ENCODE assay signal across 8 mouse cellular contexts in genomic region chr5:30949654-30950326, GRCm38 (mm10). TPM values are rescaled to one million over a fixed set of nuclear protein-coding genes. Genes with fewer than 3 reads are reported as not detected.
DNase-seq lines count a peak whose midpoint lies in the region.

No protein-coding gene starts in this region.

- DNase-seq in adrenal gland, adult (ENCODE audit: inconsistent age in 2 of 2, low spot score in 1 of 2): peak; percentile 95 to 97
- peak; percentile 94 for DNase-seq in embryo, embryonic 10 days (ENCODE audit: low spot score)
- DNase-seq in gastrocnemius, postnatal 10 days: peak; percentile 90
- peak; percentile 94 for DNase-seq in induced T-regulatory cell, adult 2 months (ENCODE audit: low read depth)
- peak; percentile 85 to 92 for DNase-seq in left cerebral cortex, adult 9 months (ENCODE audit: low spot score in 2 of 2)
- peak; percentile 97 for DNase-seq in right cerebral cortex, postnatal 10 days (ENCODE audit: low spot score in 2 of 2)
- peak; percentile 91 for DNase-seq in urinary bladder, postnatal 14 days (ENCODE audit: low spot score)

- no peaks in the 10 kb centered on the region for H3K9me3 ChIP-seq in megakaryocyte, embryonic 14.5 days

- peaks cover 19% of the 10 kb centered on the region for H3K27me3 ChIP-seq in megakaryocyte, embryonic 14.5 days (replicated peaks)

- H3K4me3 ChIP-seq in megakaryocyte, embryonic 14.5 days (replicated peaks): peak overlapping the region; percentile 96

- H3K4me1 ChIP-seq in megakaryocyte, embryonic 14.5 days: peaks cover 57% of the 10 kb centered on the region

- peaks cover 33% of the 10 kb centered on the region for H3K36me3 ChIP-seq in megakaryocyte, embryonic 14.5 days (replicated peaks; ENCODE audit: low read length)

RNA-seq across cellular contexts. Expression of gene Cgref1, which starts 4.4 kb away (rescaled TPM):
- total RNA-seq in gastrocnemius, postnatal 10 days (2021): 10 to 100 TPM in 1 of 2 experiments, 1 to 10 TPM in 1; 8.5 to 15.3 TPM
- polyA plus RNA-seq in megakaryocyte, embryonic 14.5 days (2012; ENCODE audit: insufficient read depth, low replicate concordance): not detected in 2 replicates

RNA-seq across cellular contexts. Expression of gene Preb, which starts 10.4 kb away (rescaled TPM):
- total RNA-seq in gastrocnemius, postnatal 10 days (2021): 10 to 100 TPM; 76.8 to 83.0 TPM
- 43.7 and 59.1 TPM in 2 replicates for polyA plus RNA-seq in megakaryocyte, embryonic 14.5 days (2012; ENCODE audit: insufficient read depth, low replicate concordance)

RNA-seq across cellular contexts. Expression of gene Tcf23, which starts 18.7 kb away (rescaled TPM):
- under 1 TPM; 0.09 to 0.28 TPM for total RNA-seq in gastrocnemius, postnatal 10 days (2021)
- polyA plus RNA-seq in megakaryocyte, embryonic 14.5 days (2012; ENCODE audit: insufficient read depth, low replicate concordance): not detected in 2 replicates

RNA-seq across cellular contexts. Expression of gene Khk, which starts 28.6 kb away (rescaled TPM):
- total RNA-seq in gastrocnemius, postnatal 10 days (2021): 10 to 100 TPM; 27.9 TPM
- 11.7 and 40.4 TPM in 2 replicates for polyA plus RNA-seq in megakaryocyte, embryonic 14.5 days (2012; ENCODE audit: insufficient read depth, low replicate concordance)

RNA-seq across cellular contexts. Expression of gene Emilin1, which starts 36.6 kb away (rescaled TPM):
- 10 to 100 TPM; 42.2 to 60.5 TPM for total RNA-seq in gastrocnemius, postnatal 10 days (2021)
- polyA plus RNA-seq in megakaryocyte, embryonic 14.5 days (2012; ENCODE audit: insufficient read depth, low replicate concordance): 427 and 497 TPM in 2 replicates

Comparison
In these comparisons a context has a peak if more than half of its experiments do, and no peak if none do; other contexts are left out.
1. Peak in every context shown above with its lines: DNase-seq and H3K4me3 ChIP-seq.